Mouse (Mus musculus): ENCODE results near the gene Ccr1. TPM values are rescaled to one million over a fixed set of nuclear protein-coding genes. Genes with fewer than 3 reads are reported as not detected.

Gene Ccr1
- polyA plus RNA-seq, 1 experiment from 2014 or later = 1.2 TPM

- ATAC-seq (ENCODE audit: low FRiP score, low read depth) = peak; percentile 27
- no peaks in the 10 kb centered on the region for H3K27me3 ChIP-seq
- WGBS = under 1% methylated on average over 45 of the region's 53 CpGs
These were observed 45.1 kb downstream of the Ccr1 start for GRCm38 (mm10) chr9:123923146-123923991.

More at GRCm38 (mm10) chr9:123923146-123923991, 45.1 kb downstream of the Ccr1 start:
- Histone ChIP-seq H3K4me1 (replicated peaks) (peaks cover 20% of the 10 kb centered on the region), H3K4me3 (peak overlapping the region; percentile 67), H3K4me2 (peak overlapping the region; percentile 90), H3K9ac (peak overlapping the region; percentile 54), H3K27ac (replicated peaks) (peak overlapping the region; percentile 99), H3K9me3 (no peaks in the 10 kb centered on the region), H3K36me3 (no peaks in the 10 kb centered on the region)

Other genes starting within 250 kb of the Ccr1 start
- 0.24 and 0.25 TPM in 2 replicates for gene Cxcr6, start 162.2 kb downstream of the Ccr1 start, polyA plus RNA-seq (2015; fragmentation: Nextera tagmentation; extraction: Ambion mirVana)
- gene Fyco1, start 116.8 kb downstream of the Ccr1 start, polyA plus RNA-seq (2015; fragmentation: Nextera tagmentation; extraction: Ambion mirVana) = 14.0 and 14.6 TPM in 2 replicates
- 0.05 TPM in 1 of 2 replicates, not detected in the other for gene Xcr1, start 106.7 kb downstream of the Ccr1 start, polyA plus RNA-seq (2015; fragmentation: Nextera tagmentation; extraction: Ambion mirVana)
- gene Ccr1l1, start 9.7 kb upstream of the Ccr1 start, polyA plus RNA-seq (2015; fragmentation: Nextera tagmentation; extraction: Ambion mirVana) = not detected in 2 replicates
- gene Ccr3, start 53.3 kb upstream of the Ccr1 start, polyA plus RNA-seq (2015; fragmentation: Nextera tagmentation; extraction: Ambion mirVana) = 0.04 TPM in 1 of 2 replicates, not detected in the other
- gene Ccr2, start 133.3 kb upstream of the Ccr1 start, polyA plus RNA-seq (2015; fragmentation: Nextera tagmentation; extraction: Ambion mirVana) = 0.23 and 0.76 TPM in 2 replicates
- 1.4 and 1.9 TPM in 2 replicates for gene Ccr5, start 152.9 kb upstream of the Ccr1 start, polyA plus RNA-seq (2015; fragmentation: Nextera tagmentation; extraction: Ambion mirVana)